Mouse (Mus musculus) ES-Bruce4 (cell line): ENCODE results near the gene Nol10. TPM values are rescaled to one million over a fixed set of nuclear protein-coding genes. Genes with fewer than 3 reads are reported as not detected.

Experiments
- H3K27ac ChIP-seq: 2 replicates; pipeline ENCODE4 v1.5.1; 2012; ENCODE audit warnings: low read length, inconsistent platforms; ENCODE audit not compliant: insufficient read depth
- H3K27me3 ChIP-seq: 2 replicates; pipeline ENCODE4 v1.6.1; 2012; ENCODE audit warnings: mild to moderate bottlenecking, low read length, inconsistent platforms; ENCODE audit not compliant: control insufficient read depth, poor library complexity, insufficient read depth, severe bottlenecking
- H3K36me3 ChIP-seq: 2 replicates; pipeline ENCODE4 v1.6.1; 2012; ENCODE audit warnings: inconsistent platforms, mild to moderate bottlenecking, low read length, moderate library complexity; ENCODE audit not compliant: control insufficient read depth, poor library complexity, insufficient read depth, severe bottlenecking
- H3K4me1 ChIP-seq: one replicate; pipeline ENCODE4 v1.8.1; 2011; ENCODE audit warnings: low read length; ENCODE audit not compliant: control insufficient read depth, insufficient read depth
- H3K4me3 ChIP-seq: 2 replicates; pipeline ENCODE4 v1.5.1; 2011; ENCODE audit warnings: low read depth, mild to moderate bottlenecking, low read length
- H3K9ac ChIP-seq: 2 replicates; pipeline ENCODE4 v1.6.1; 2012; ENCODE audit warnings: low read depth, mild to moderate bottlenecking, inconsistent platforms; ENCODE audit not compliant: poor library complexity, severe bottlenecking
- H3K9me3 ChIP-seq: replicated peaks from 2 replicates; pipeline ENCODE4 v1.6.1; 2012; ENCODE audit warnings: mild to moderate bottlenecking, low read length, inconsistent platforms; ENCODE audit not compliant: control insufficient read depth, poor library complexity, insufficient read depth, severe bottlenecking
- CTCF ChIP-seq: IDR thresholded peaks from one replicate; pipeline ENCODE4 v1.8.1; 2011; ENCODE audit warnings: low read depth, low read length
- EP300 ChIP-seq: IDR thresholded peaks from 2 replicates; pipeline ENCODE4 v1.6.1; 2011; ENCODE audit warnings: low read depth, low read length; ENCODE audit not compliant: insufficient read depth
- POLR2A ChIP-seq: IDR thresholded peaks from one replicate; pipeline ENCODE4 v1.8.1; 2011; ENCODE audit warnings: low read length; ENCODE audit not compliant: insufficient read depth
- polyA plus RNA-seq: library from polyadenylated mRNA; stranded (reverse); fragments of >200 nt; gene quantifications from 2 replicates; pipeline ENCODE4 v1.2.4, GENCODE M21; 2011; ENCODE audit warnings: low read depth; ENCODE audit not compliant: missing spikeins, insufficient read depth, insufficient read length

The Nol10 gene
- polyA plus RNA-seq = 60.5 and 61.6 TPM in 2 replicates

DNA sequence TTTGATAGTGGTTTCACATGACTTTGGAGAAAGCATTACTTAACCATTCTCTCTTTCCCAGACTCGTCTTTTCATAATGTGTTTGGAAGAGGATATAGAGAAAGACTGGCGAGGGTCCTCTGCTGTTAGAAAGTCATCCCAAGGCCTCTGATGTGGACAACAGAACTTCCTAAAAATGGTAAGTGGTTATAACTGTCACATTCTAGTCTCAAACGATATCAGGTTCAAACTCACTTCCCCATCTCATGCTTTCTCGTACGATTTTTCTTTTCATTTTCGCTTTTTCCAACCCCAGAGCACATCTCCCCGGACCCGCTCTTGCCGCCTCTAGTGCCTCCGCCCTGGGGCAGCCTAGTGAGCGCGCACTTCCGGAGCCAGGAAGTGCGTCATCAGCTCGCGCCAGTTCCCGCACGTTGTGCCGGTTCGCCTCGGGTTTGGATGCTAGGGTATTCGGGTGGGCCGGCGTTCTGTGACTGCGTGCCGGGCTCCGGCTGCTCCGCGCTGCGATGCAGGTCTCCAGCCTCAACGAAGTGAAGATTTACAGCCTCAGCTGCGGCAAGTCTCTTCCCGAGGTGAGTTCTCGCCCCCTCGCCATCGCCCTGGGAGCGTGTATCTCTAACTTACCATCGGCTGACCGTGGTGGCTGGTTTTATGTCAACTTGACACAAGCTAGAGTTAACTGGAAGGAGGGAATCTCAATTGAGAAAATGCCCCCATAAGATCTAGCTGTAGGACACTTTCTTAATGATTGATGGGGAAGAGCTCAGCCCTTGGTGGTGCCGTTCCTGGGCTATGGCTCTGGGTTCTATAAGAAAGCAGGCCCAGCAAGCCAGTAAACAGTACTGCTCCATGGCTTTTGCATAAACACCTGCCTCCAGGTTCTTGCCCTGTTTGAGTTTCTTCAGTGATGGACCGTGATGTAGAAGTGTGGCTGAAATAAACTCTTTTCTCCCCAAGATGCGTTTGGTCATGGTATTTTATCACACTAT lies at the start of gene Nol10:
TSS of gene Nol10 (plus strand) at position 411 of the 989 bp plus-strand sequence.
- Histone ChIP-seq H3K36me3 (peaks cover 21% of the 10 kb centered on the region), H3K27me3 (no peaks in the 10 kb centered on the region), H3K9me3 (no peaks in the 10 kb centered on the region), H3K27ac (no peak within 1 kb of the TSS), H3K4me1 (no peaks in the 10 kb centered on the region), H3K9ac (peak within 1 kb of the TSS; percentile 78), H3K4me3 (peak within 1 kb of the TSS; percentile 96)
- TF ChIP-seq POLR2A = peak; percentile 87
- TF ChIP-seq EP300 = no peak

DNA sequence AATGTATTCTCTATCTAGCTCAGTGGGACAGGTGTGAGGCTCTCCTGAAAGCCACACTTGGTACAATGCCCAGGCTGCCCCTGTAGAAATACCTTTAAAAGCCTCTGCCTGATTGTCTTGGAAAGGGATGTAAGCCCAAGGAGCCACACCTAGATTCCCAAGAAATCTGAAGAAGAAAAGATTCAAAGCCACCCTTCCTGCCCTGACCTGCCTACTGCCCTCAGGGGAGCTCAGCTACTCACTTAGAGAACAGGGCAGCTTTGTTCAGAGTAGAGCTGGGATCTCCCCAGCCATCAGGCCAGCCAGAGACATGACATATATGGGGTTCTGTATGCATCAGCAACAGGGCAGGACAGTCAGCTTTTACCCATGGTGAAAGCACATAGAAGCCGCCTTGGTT lies 48.4 kb upstream of the Nol10 start:
- Histone ChIP-seq H3K27me3 (no peaks in the 10 kb centered on the region), H3K4me3 (no peak overlapping the region), H3K36me3 (no peaks in the 10 kb centered on the region), H3K9me3 (no peaks in the 10 kb centered on the region), H3K9ac (no peak overlapping the region), H3K4me1 (peaks cover 2% of the 10 kb centered on the region), H3K27ac (no peak overlapping the region)
- TF ChIP-seq EP300 (no peak), POLR2A (no peak), CTCF (no peak)

DNA sequence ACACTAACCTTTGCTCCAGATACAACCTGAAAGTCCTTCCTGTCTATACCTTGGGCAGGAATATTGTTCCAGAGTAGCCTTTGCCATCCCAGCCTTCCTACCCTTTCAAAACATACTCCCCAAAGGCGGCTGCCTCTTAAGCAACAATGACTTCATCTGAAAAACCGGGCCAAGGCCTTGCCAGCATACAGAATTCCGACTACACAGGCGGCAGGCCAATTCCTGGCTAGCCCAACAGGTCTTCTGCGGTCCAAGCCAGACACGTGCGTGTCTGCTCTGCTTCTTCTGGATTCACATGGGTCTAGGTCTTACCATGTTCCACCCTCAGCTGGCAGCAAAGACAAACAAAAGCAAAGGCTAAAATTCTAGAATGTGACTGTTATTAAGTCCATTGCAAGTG lies 42.8 kb upstream of the Nol10 start:
- no peaks in the 10 kb centered on the region for H3K9me3 ChIP-seq
- no peak overlapping the region for H3K4me3 ChIP-seq
- no peaks in the 10 kb centered on the region for H3K36me3 ChIP-seq
- H3K4me1 ChIP-seq = no peaks in the 10 kb centered on the region
- H3K9ac ChIP-seq = no peak overlapping the region
- H3K27me3 ChIP-seq = no peaks in the 10 kb centered on the region; the same call in 1 of the 2 replicates
- H3K27ac ChIP-seq = no peak overlapping the region
- no peak for TF ChIP-seq POLR2A
- TF ChIP-seq CTCF = no peak
- TF ChIP-seq EP300 = no peak

DNA sequence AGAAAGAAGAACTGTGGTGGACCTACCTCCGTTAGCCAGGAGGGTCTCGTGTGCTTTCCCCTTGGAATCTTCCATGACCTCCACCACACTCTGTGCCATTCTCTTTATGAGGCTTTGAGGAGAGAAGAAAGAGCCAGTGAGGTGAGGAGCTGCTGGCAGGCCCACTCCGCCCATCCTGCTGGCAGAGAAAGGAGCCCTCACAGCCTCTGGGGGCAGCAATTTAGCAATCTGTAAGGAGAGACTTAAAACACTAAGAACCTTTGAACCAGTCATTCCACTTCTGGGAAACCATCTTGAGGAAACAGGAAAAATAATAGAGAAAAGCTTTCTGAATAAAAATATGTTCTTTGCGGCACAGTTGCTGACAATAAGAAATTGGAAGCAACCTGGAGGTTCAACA lies 40.0 kb upstream of the Nol10 start:
- no peaks in the 10 kb centered on the region for H3K4me1 ChIP-seq
- TF ChIP-seq POLR2A (no peak), CTCF (no peak), EP300 (no peak)
- no peak overlapping the region for H3K9ac ChIP-seq
- no peaks in the 10 kb centered on the region; the same call in 1 of the 2 replicates for H3K27me3 ChIP-seq
- H3K4me3 ChIP-seq = no peak overlapping the region
- no peaks in the 10 kb centered on the region for H3K36me3 ChIP-seq
- H3K27ac ChIP-seq = no peak overlapping the region
- H3K9me3 ChIP-seq = no peaks in the 10 kb centered on the region

DNA sequence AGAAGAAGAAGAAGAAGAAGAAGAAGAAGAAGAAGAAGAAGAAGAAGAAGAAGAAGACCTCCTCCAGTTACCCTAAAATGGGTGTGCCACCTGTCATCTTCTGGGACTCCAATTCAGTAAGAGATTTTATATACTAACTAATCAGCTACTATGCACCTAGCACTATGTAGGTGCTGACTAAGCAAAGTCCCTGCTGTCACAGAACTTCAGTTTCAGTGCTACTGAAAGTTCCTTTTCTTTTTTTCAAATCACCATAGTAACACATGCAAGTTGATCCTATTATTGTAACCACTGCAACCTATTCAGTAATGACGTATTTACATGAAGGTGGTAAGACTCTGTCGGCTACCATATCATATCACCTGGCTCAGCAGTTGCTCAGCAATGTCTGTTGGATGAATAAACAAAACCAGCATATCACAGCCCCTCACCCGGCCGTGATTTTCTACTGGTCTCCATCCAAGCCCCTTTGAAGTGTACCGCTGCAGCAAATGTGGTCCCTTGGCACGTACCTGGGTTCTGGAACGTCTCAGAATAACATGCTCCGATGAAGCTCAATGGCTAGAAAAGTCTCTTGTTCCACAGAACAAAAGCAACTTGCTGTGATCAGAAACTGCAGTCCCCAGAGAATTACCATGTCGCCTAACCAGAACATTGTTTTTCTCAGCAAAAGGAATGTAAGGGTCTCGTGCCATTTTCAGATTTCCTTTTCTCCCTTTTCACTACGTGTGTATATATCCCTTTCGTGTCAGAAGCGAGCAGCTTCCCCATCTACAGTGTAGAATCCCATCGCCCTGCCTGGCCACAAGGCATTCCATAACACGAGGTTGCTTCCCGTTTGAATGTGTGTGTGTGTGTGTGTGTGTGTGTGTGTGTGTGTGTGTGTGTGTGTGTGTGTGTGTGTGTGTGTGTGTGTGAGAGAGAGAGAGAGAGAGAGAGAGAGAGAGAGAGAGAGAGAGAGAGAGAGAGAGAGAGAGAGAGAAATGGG lies 37.1 kb upstream of the Nol10 start:
- H3K9me3 ChIP-seq = no peaks in the 10 kb centered on the region
- TF ChIP-seq POLR2A (no peak), EP300 (no peak), CTCF (no peak)
- no peaks in the 10 kb centered on the region; the same call in 1 of the 2 replicates for H3K27me3 ChIP-seq
- no peaks in the 10 kb centered on the region for H3K4me1 ChIP-seq
- H3K27ac ChIP-seq = no peak overlapping the region
- no peaks in the 10 kb centered on the region for H3K36me3 ChIP-seq
- no peak overlapping the region for H3K9ac ChIP-seq
- no peak overlapping the region for H3K4me3 ChIP-seq
